Mouse (Mus musculus): ENCODE measurements around the gene Tuft1.

DNA sequence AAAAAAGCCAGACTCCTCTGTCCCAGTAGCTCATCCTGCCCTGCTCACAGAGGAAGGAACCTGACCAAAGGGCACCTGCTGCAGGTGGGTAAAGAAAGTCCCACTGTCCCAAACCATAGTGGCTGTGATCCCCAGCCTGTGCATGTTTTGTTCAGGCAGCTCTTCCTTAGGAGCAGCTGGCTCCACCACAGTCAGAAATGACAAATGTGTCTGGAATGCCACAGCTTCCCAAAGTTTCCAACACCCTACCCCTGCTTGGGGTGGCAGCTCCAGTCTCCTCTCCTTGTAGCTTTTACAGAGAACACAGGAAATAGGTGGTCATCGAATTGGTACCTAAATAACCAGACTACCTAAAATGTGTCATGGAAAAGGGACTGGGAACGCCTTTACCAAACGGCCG is 34.4 kb downstream of the Tuft1 start:
- TF ChIP-seq CTCF (IDR thresholded peaks at IDR 0.05), result no peak
- TF ChIP-seq EP300 (IDR thresholded peaks at IDR 0.05), result no peak
